Mouse (Mus musculus) retina, embryonic 14.5 days (tissue): ENCODE data around the gene Fxr1.
A peak's percentile ranks its signal among the peaks of the same experiment; 100 is the strongest.
"Not testable (repeated sequence)": the region's sequence is repeated elsewhere in the genome, so short reads cannot be mapped to it uniquely, and the experiment has no call there.

Source experiments
- DNase-seq: peaks from one replicate; pipeline ENCODE4 v3.0.0-alpha.2; 2015; ENCODE audit warnings: low spot score

The Fxr1 gene

GRCm38 (mm10) chr3:34019540-34020381 lies at the start of gene Fxr1:
TSS of gene Fxr1 (plus strand) at chr3:34019943.
- peak; percentile 89 for DNase-seq

GRCm38 (mm10) chr3:33979395-33979794 lies 40.3 kb upstream of the Fxr1 start:
- DNase-seq: no peak

- DNase-seq: no peak
Measured at GRCm38 (mm10) chr3:33982746-33983145, 37.0 kb upstream of the Fxr1 start.

- DNase-seq: no peak
Measured at GRCm38 (mm10) chr3:33989302-33989701, 30.4 kb upstream of the Fxr1 start.

GRCm38 (mm10) chr3:33990451-33990850 lies 29.3 kb upstream of the Fxr1 start:
- no peak for DNase-seq

- DNase-seq: no peak
Measured at GRCm38 (mm10) chr3:33990921-33991320, 28.8 kb upstream of the Fxr1 start.

- DNase-seq: no peak
Measured at GRCm38 (mm10) chr3:33993421-33994126, 26.2 kb upstream of the Fxr1 start.

GRCm38 (mm10) chr3:33994127-33994488 lies 25.6 kb upstream of the Fxr1 start:
- DNase-seq: no peak

GRCm38 (mm10) chr3:34001691-34002090 lies 18.1 kb upstream of the Fxr1 start:
- not testable (repeated sequence) for DNase-seq

- DNase-seq: no peak
Measured at GRCm38 (mm10) chr3:34003860-34004259, 15.9 kb upstream of the Fxr1 start.

- DNase-seq: no peak
Measured at GRCm38 (mm10) chr3:34006301-34006700, 13.4 kb upstream of the Fxr1 start.

GRCm38 (mm10) chr3:34006824-34007223 lies 12.9 kb upstream of the Fxr1 start:
- DNase-seq: no peak

GRCm38 (mm10) chr3:34007611-34008010 lies 12.1 kb upstream of the Fxr1 start:
- DNase-seq: no peak

- no peak for DNase-seq
Measured at GRCm38 (mm10) chr3:34008191-34008590, 11.6 kb upstream of the Fxr1 start.

- peak; percentile 39 for DNase-seq
Measured at GRCm38 (mm10) chr3:34020382-34021258, 877 bp downstream of the Fxr1 start.

- no peak for DNase-seq
Measured at GRCm38 (mm10) chr3:34021259-34021828, 1.6 kb downstream of the Fxr1 start.

GRCm38 (mm10) chr3:34028935-34029334 lies 9.2 kb downstream of the Fxr1 start:
- DNase-seq: no peak

GRCm38 (mm10) chr3:34030601-34031000 lies 10.9 kb downstream of the Fxr1 start:
- no peak for DNase-seq

- DNase-seq: no peak
Measured at GRCm38 (mm10) chr3:34033720-34034364, 14.1 kb downstream of the Fxr1 start.

GRCm38 (mm10) chr3:34034803-34035202 lies 15.1 kb downstream of the Fxr1 start:
- no peak for DNase-seq

- DNase-seq: no peak
Measured at GRCm38 (mm10) chr3:34035706-34036105, 16.0 kb downstream of the Fxr1 start.

GRCm38 (mm10) chr3:34041990-34042389 lies 22.2 kb downstream of the Fxr1 start:
- DNase-seq: no peak
